Mouse (Mus musculus) intestine, postnatal 0 days (tissue): ENCODE results near the gene Dusp15. TPM values are rescaled to one million over a fixed set of nuclear protein-coding genes. Genes with fewer than 3 reads are reported as not detected.

Experiments used
- ATAC-seq: fragments of 200-750 bp; cut with Nextera tagmentation; 2 replicates; pipeline ENCODE4 v1.8.0; 2017; ENCODE audit warnings: mild to moderate bottlenecking, moderate TSS enrichment, moderate library complexity
- H3K27ac ChIP-seq: fragments of 300-500 bp; sonication (generic); 2 replicates; pipeline ENCODE4 v1.5.1; 2014; ENCODE audit warnings: mild to moderate bottlenecking, low read depth, low read length, moderate library complexity
- H3K27me3 ChIP-seq: fragments of 300-500 bp; sonication (generic); replicated peaks from 2 replicates; pipeline ENCODE4 v1.6.1; 2014; ENCODE audit warnings: low read length, mixed read lengths; ENCODE audit not compliant: control insufficient read depth, insufficient read depth
- H3K36me3 ChIP-seq: fragments of 300-500 bp; sonication (generic); 2 replicates; pipeline ENCODE4 v1.6.1; 2014; ENCODE audit warnings: mild to moderate bottlenecking, moderate library complexity; ENCODE audit not compliant: control insufficient read depth, insufficient read depth
- H3K4me1 ChIP-seq: fragments of 300-500 bp; sonication (generic); replicated peaks from 2 replicates; pipeline ENCODE4 v1.6.1; 2014; ENCODE audit warnings: antibody characterized with exemption, low read length, mixed read lengths; ENCODE audit not compliant: control insufficient read depth, insufficient read depth
- H3K4me2 ChIP-seq: fragments of 300-500 bp; sonication (generic); replicated peaks from 2 replicates; pipeline ENCODE4 v1.6.1; 2014; ENCODE audit warnings: low read depth, mild to moderate bottlenecking, moderate library complexity
- H3K4me3 ChIP-seq: fragments of 300-500 bp; sonication (generic); 2 replicates; pipeline ENCODE4 v1.5.1; 2014; ENCODE audit warnings: low read depth, low read length
- H3K9ac ChIP-seq: fragments of 300-500 bp; sonication (generic); 2 replicates; pipeline ENCODE4 v1.6.1; 2014; ENCODE audit warnings: mild to moderate bottlenecking, low read depth, low read length
- H3K9me3 ChIP-seq: fragments of 300-500 bp; sonication (generic); 2 replicates; pipeline ENCODE4 v1.6.1; 2016; ENCODE audit warnings: mixed run types; ENCODE audit not compliant: control insufficient read depth
- CTCF ChIP-seq: sonication (generic); IDR thresholded peaks from 2 replicates; pipeline ENCODE4 v1.5.1; 2016; ENCODE audit warnings: low read depth, mild to moderate bottlenecking, control low read depth, antibody characterized with exemption, moderate library complexity
- WGBS: fragments of 180-500 bp; shearing (Covaris S2); extraction: QIAGEN DNeasy Blood & Tissue Kit; methylation state at CpG from one replicate; pipeline ENCODE4 v1.1.7; 2014; 5-methylcytosine and 5-hydroxymethylcytosine counted together
- polyA plus RNA-seq: library from polyadenylated mRNA; unstranded; fragments of >200 nt; fragmentation: Nextera tagmentation; extraction: Ambion mirVana; gene quantifications from 2 replicates; pipeline ENCODE4 v1.2.1, GENCODE M21; 2015

Dusp15 gene
- polyA plus RNA-seq, 1 experiment from 2014 or later = 0.13 TPM

GRCm38 (mm10) chr2:152933614-152934013 lies 17.9 kb downstream of the Dusp15 start:
- H3K4me2 ChIP-seq = no peak overlapping the region
- no peak overlapping the region for H3K27ac ChIP-seq
- H3K4me1 ChIP-seq = no peaks in the 10 kb centered on the region
- H3K9me3 ChIP-seq = no peaks in the 10 kb centered on the region
- TF ChIP-seq CTCF = peak; percentile 77
- H3K27me3 ChIP-seq = 0 out of 2 replicates have a peak, but pooled peaks cover 5% of the 10 kb centered on the region
- H3K9ac ChIP-seq = no peak overlapping the region
- WGBS = 31% methylated on average over 5 of the region's 5 CpGs
- H3K36me3 ChIP-seq = no peaks in the 10 kb centered on the region
- no peak overlapping the region for H3K4me3 ChIP-seq
- no peak for ATAC-seq

- no peak for ATAC-seq
- Histone ChIP-seq H3K9ac (no peak within 1 kb of the TSS), H3K27ac (no peak within 1 kb of the TSS), H3K27me3 (0 out of 2 replicates have a peak, but pooled peaks cover 5% of the 10 kb centered on the region), H3K9me3 (no peaks in the 10 kb centered on the region), H3K4me3 (no peak within 1 kb of the TSS), H3K4me2 (no peak within 1 kb of the TSS), H3K4me1 (no peaks in the 10 kb centered on the region), H3K36me3 (no peaks in the 10 kb centered on the region)
- 32% methylated on average over 9 of the region's 9 CpGs for WGBS
- TF ChIP-seq CTCF = no peak
These were observed 18.4 kb downstream of the Dusp15 start, which contains the start of gene Foxs1 for GRCm38 (mm10) chr2:152933048-152933447. Gene Foxs1, minus strand, starts transcription at chr2:152933208.

GRCm38 (mm10) chr2:152931456-152932160 lies 19.9 kb downstream of the Dusp15 start:
- 54% methylated on average over 12 of the region's 12 CpGs for WGBS
- Histone ChIP-seq H3K27me3 (0 out of 2 replicates have a peak, but pooled peaks cover 4% of the 10 kb centered on the region), H3K27ac (no peak overlapping the region), H3K9me3 (no peaks in the 10 kb centered on the region), H3K36me3 (no peaks in the 10 kb centered on the region), H3K4me2 (no peak overlapping the region), H3K4me1 (no peaks in the 10 kb centered on the region), H3K4me3 (no peak overlapping the region), H3K9ac (no peak overlapping the region)
- no peak for ATAC-seq
- no peak for TF ChIP-seq CTCF

- no peak overlapping the region for H3K4me2 ChIP-seq
- no peaks in the 10 kb centered on the region for H3K36me3 ChIP-seq
- no peak overlapping the region for H3K9ac ChIP-seq
- TF ChIP-seq CTCF = no peak
- ATAC-seq = no peak
- no peaks in the 10 kb centered on the region for H3K9me3 ChIP-seq
- H3K27ac ChIP-seq = peak overlapping the region; percentile 4; the same call in 1 of the 2 replicates
- no peaks in the 10 kb centered on the region for H3K27me3 ChIP-seq
- H3K4me3 ChIP-seq = no peak overlapping the region
- 47% methylated on average over 2 of the region's 2 CpGs for WGBS
- no peaks in the 10 kb centered on the region for H3K4me1 ChIP-seq
These were observed 21.2 kb downstream of the Dusp15 start for GRCm38 (mm10) chr2:152930276-152930675.

- no peak overlapping the region; the same call in 1 of the 2 replicates for H3K27ac ChIP-seq
- H3K9ac ChIP-seq = no peak overlapping the region
- H3K4me1 ChIP-seq = no peaks in the 10 kb centered on the region
- H3K36me3 ChIP-seq = no peaks in the 10 kb centered on the region
- no peak overlapping the region for H3K4me2 ChIP-seq
- no peaks in the 10 kb centered on the region for H3K9me3 ChIP-seq
- WGBS = 68% methylated on average over 3 of the region's 3 CpGs
- no peak for TF ChIP-seq CTCF
- no peak overlapping the region for H3K4me3 ChIP-seq
- ATAC-seq = no peak
- no peaks in the 10 kb centered on the region for H3K27me3 ChIP-seq
These were observed 22.5 kb downstream of the Dusp15 start for GRCm38 (mm10) chr2:152928988-152929370.

GRCm38 (mm10) chr2:152928219-152928987 lies 23.1 kb downstream of the Dusp15 start:
- no peak for TF ChIP-seq CTCF
- 56% methylated on average over 14 of the region's 14 CpGs for WGBS
- Histone ChIP-seq H3K9me3 (no peaks in the 10 kb centered on the region), H3K27ac (no peak overlapping the region), H3K9ac (no peak overlapping the region), H3K27me3 (no peaks in the 10 kb centered on the region), H3K4me3 (no peak overlapping the region), H3K4me1 (no peaks in the 10 kb centered on the region), H3K36me3 (no peaks in the 10 kb centered on the region), H3K4me2 (no peak overlapping the region)
- ATAC-seq = no peak
